Mouse (Mus musculus) layer of hippocampus, postnatal 14 days (tissue): ENCODE results near the gene Coro6. TPM values are rescaled to one million over a fixed set of nuclear protein-coding genes. Genes with fewer than 3 reads are reported as not detected.

ENCODE experiments used
- DNase-seq, 2 experiments: peaks; one replicate each; pipeline ENCODE4 v3.0.0; 2021 to 2022; ENCODE audit warnings: low spot score in 2 of 2, mixed read lengths in 1 of 2
- total RNA-seq, 2 experiments: library from RNA; stranded (reverse); gene quantifications; 2 replicates each; pipeline ENCODE4 v1.2.3; 2021

Coro6 gene
- total RNA-seq, 2 experiments from 2014 or later, result 11.4 to 17.0 TPM

DNA sequence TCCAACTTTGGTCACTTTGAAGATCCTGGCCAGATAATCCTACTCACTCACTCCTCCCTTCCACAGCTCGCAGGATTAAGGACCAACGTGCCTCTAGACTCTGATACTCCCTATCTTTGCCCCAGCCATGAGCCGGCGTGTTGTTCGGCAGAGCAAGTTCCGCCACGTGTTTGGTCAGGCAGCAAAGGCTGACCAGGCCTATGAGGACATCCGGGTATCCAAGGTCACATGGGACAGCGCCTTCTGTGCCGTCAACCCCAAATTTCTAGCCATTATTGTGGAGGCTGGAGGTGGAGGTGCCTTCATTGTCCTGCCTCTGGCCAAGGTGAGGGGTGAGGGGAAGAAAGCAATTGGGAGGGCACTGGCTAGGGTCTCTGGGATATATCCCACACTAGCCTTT, 1.6 kb downstream of the Coro6 start:
- DNase-seq, result no peak

- DNase-seq, result no peak
Measured at GRCm38 (mm10) chr11:77464684-77465083, 2.5 kb downstream of the Coro6 start.

GRCm38 (mm10) chr11:77465111-77465510, 2.9 kb downstream of the Coro6 start:
- DNase-seq, result no peak

- no peak for DNase-seq
Measured at GRCm38 (mm10) chr11:77466544-77466943, 4.3 kb downstream of the Coro6 start.

GRCm38 (mm10) chr11:77467157-77467556, 4.9 kb downstream of the Coro6 start:
- DNase-seq, result peak; percentile 62 to 63

- DNase-seq, result peak; percentile 71 to 77
Measured at GRCm38 (mm10) chr11:77467784-77468183, 5.6 kb downstream of the Coro6 start.

DNA sequence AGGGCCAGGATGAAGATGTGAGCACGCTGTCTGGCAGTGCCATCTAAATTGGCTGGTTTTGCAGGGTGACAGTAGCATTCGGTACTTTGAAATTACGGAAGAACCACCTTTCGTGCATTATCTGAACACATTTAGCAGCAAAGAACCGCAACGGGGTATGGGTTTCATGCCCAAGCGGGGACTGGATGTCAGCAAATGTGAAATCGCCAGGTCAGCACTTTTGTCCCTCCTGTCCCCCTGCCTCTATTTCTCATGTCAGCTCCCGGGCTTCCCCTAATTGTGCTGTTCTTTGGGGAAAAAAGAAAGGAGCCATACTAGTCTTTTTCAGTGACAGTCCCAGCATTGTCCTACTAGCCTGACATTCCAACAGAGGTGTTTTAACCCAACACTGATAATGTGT, 6.2 kb downstream of the Coro6 start:
- no peak for DNase-seq

- DNase-seq, result no peak
Measured at GRCm38 (mm10) chr11:77471407-77471806, 9.2 kb downstream of the Coro6 start.

- no peak for DNase-seq
Measured at GRCm38 (mm10) chr11:77472775-77473174, 10.6 kb downstream of the Coro6 start.

DNA sequence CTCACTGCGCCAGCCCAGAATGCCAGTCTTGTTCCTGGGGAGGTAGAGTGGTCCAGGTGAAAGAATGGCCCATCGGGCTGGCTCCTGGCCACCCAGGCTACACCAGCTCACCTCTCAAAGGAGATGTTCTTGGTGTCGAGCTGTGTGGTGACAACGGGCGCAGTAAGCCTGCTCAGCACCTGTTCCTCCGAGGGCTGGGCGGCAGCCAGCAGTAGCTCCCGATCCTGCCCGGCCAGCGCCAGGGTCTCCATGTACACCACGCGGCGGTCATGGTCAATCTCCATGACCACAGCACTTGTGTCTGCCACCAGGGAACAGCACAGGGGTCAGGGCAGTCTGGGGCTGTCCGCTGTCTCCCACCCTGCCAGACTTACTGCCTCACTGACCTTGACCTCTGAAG, 14.0 kb downstream of the Coro6 start:
- DNase-seq, result no peak

DNA sequence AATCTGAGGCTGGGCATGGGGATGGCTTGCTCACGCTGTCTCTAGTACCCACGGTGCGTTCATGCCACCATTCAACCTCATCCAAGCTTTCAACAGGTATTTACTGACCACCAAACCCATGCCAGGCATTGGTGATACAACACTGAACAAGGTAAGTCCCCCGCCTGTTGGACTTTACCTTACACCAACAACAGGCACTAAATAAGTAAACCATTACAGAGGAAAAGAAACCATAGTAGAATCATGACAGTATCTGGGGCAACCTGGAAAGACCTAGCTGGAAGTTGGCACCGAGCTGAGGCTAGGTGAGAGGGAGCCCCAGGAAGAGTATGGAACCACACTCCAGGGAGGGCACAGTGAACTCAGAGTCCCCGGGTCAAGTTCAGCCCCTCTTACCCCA, 14.7 kb downstream of the Coro6 start:
- no peak for DNase-seq

- DNase-seq, result no peak
Measured at GRCm38 (mm10) chr11:77483043-77483442, 20.8 kb downstream of the Coro6 start.

DNA sequence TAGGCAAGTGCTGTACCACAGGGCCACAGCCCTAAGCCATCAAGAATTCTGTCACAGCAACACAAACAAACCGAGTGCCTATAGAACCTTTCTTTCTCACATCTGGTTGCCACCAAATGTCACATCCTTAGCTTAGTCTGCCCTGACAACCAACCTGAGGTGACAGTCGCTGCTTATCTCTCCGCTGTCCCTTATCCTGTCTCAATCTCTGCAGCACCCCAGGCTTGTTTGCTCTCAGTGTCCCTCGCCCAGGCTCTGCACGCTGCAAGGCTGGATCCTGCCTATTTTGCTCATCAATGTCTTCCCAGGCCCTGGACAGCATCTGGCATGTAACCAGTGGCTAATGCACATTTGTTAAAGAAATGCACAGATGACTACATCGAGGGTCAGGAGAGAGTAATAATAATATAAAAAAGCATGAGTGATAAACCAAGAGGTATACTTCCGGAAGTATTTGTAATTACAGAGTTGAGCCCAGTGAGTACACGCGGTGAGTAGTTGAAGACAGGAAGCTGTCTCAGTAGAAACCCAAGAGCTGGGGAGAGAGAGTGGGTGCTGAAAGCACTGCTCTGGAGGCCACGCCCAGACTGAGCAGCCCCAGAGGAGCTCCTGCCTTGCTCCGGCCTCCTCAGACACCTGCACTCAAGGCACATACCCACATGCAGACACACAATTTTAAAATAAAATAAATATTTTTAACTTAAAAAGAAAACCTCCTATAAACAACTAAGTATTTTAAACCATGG, 21.5 kb downstream of the Coro6 start:
- no peak for DNase-seq

DNA sequence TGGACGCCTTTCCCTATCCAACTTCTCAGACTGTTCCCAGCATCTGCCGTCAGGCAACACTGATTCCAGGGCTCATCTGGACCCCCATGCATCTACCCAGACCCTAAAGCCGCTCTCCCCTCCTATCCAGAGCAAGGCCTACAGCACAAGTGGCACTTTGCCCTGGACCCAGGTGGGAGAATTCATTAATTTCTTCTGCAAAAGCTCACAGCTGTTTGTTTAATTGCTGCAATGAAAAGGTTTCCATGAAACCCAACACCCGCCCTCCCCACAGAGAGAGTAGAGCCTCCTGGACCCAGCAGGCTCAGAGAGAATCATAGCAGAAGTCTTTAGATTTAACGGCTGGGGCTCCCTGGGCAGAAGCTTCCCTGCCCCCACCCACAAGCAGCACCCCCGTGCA, 23.0 kb downstream of the Coro6 start:
- DNase-seq, result no peak

GRCm38 (mm10) chr11:77486798-77487197, 24.6 kb downstream of the Coro6 start:
- DNase-seq, result peak; percentile 56 to 76

DNA sequence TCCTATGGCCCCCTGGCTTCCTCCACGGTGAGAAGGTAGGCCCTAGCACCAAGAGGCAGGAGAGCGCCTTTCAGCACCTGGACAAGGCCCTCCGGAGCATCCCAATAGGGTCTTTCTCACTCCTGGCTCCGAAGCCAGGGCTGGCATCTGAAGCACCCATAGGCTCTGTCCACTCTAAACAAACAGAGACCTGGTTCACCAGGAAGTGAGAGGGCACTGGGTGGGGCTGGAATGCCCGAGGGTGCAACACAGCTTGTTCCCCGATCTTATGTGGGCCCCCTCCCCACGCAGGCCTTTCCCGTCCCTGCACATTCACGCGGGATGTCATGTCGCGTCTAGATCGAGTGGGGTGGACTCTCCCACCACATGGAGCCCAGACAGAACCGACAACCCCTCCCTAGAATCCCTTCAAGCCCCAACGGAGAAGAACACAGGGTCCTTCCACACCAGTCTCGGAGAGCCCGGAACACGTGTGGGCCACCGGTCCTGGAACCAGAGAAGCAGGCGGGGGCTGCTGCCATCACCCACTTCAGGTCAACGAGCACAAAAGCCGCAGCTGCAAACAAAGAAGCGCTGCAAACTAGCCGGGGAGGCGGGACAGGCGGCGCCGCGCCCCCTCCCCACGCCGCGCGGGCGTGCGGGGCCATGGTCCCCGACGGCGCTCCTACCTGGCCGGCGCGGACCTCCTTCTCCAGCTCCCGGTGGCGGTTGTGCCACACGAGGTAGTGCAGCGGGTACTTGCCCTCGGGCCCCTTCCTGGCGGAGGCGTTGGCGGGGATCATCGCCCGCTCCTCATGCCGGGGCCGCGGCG, 26.8 kb downstream of the Coro6 start:
- no peak for DNase-seq

DNA sequence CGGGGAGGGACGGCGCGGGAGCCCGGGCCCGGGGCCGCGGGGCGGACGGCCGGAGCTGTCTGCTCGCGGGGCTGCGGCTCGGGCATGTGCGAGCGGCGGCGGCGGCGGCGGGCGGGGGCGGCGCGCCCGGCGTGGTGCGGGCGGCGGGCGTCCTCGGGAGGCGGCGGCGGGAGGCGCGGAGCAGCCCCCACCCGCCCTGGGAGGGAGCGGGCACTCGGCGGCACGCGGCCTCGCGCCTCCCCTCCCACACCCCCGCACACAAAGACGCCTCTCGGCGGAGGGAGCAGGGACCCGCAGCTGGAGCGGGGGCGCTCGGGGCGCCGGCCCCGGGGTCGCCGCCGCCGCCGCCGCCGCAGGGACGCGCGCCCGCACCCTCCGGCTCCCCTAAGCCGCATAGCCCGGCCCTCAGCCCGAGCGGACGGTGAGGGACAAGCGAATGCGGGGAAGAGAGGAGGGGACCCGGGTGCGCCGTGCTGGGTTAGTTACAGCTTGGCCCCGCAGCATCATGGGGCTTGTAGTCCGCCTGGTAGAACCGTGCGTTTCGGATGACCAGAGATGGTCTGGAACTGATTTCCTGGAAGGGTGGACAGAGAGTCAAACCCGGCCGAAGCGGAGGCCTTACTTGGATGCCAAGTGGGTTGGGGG, 27.5 kb downstream of the Coro6 start, which contains the start of gene Ankrd13b:
Gene Ankrd13b, minus strand, starts transcription at position 88 of the 645 bp plus-strand sequence.
- DNase-seq, result peak; percentile 76 to 83

- no peak for DNase-seq
Measured at GRCm38 (mm10) chr11:77490451-77490850, 28.2 kb downstream of the Coro6 start.

GRCm38 (mm10) chr11:77491123-77491501, 28.9 kb downstream of the Coro6 start:
- peak; percentile 93 to 94 for DNase-seq

DNA sequence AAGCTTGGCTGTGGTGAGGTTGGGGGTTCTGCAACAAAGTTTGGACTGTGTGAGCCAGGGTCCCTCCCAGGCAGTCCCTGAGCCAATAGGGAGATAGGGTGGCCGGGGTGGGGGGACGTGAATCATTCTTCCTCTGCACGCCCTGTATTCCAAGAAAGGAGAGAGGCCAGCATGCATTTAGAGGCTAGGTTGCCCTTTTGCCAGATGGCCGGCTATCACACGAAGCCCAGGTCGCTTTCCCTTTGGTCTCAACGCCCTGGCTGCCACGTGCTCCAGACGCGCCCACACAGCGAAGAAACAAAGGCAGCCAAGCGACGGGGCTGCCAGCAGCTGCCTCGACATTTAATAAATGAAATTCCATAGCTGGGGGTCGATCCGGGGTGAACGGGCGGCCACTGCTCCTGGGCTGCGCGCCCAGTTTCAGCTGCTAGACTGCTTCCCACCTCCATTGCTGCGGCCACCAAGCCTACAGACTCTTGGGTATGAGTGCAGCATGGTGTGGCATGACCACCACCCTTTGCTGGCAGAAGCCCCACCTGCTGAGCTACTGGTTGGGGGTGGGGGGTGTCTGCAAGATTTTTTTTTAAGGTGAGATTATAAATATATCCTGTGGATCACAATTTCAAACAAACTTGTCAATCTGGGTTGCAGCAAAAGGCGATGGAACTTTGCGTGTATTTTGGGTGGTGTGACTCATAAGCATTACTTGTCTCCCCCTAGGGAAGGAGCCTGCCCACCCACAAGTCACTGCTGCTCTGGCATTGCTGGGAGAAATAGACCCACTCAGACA, 29.5 kb downstream of the Coro6 start:
- no peak for DNase-seq

DNA sequence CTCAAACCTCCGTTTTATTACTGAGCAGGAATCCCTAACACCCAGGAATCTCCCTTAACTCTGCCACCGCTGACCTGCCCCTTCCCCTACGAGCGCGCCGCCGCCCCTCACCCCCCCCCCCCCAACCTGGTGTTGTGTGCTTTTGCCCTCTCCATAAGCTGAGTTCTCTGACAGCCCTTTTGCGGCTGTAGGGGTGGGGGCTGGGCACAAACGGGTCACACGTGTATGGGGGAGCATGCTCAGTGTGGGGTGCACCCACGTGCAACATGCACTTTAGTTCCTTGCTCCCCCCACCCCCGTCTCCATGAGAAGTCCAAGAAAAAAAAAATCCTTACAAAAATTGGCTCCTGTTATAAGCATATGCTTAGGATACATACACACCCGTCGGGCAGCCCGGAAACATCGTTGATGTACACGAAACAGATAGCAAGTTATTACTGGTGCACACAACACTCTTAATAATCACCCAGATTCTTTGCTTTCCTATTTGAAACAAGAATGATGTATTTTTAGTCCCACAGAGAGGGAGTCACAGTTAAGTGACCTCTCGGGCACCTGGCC, 30.2 kb downstream of the Coro6 start:
- DNase-seq, result peak in 1 of 2 experiments; percentile 70
